Mouse (Mus musculus): Measurements from ENCODE around the gene Hoxc5. TPM values are rescaled to one million over a fixed set of nuclear protein-coding genes. Genes with fewer than 3 reads are reported as not detected.
A peak's percentile ranks its signal among the peaks of the same experiment; 100 is the strongest.

Gene Hoxc5
- polyA plus RNA-seq (2014; fragmentation: Nextera tagmentation; extraction: Ambion mirVana), result 20.3 and 20.9 TPM in 2 replicates

DNA sequence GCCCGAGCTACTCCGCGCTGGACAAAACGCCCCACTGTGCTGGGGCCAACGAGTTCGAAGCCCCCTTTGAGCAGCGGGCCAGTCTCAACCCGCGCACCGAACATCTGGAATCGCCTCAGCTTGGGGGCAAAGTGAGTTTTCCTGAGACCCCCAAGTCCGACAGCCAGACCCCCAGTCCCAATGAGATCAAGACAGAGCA, at the start of gene Hoxc5:
Gene Hoxc5 (plus strand): TSS at position 132 of the 199 bp plus-strand sequence.
- no peak within 1 kb of the TSS for H3K4me3 ChIP-seq (ENCODE audit: low read depth, low read length)
- no peaks in the 10 kb centered on the region; the same call in 1 of the 2 replicates for H3K4me1 ChIP-seq (ENCODE audit: control insufficient read depth, insufficient read depth, low read length)
- H3K9ac ChIP-seq (replicated peaks; ENCODE audit: low read depth, low read length), result no peak within 1 kb of the TSS
- H3K27ac ChIP-seq (ENCODE audit: low read length), result no peak within 1 kb of the TSS
- H3K27me3 ChIP-seq (ENCODE audit: control insufficient read depth, insufficient read depth, low read length), result peaks cover 86% of the 10 kb centered on the region
- H3K9me3 ChIP-seq (ENCODE audit: control insufficient read depth, low read depth, low read length), result no peaks in the 10 kb centered on the region
- no peaks in the 10 kb centered on the region for H3K36me3 ChIP-seq (ENCODE audit: control insufficient read depth, insufficient read depth, low read length)
- H3K4me2 ChIP-seq (replicated peaks; ENCODE audit: low read depth, low read length), result peak within 1 kb of the TSS; percentile 1; the same call in 1 of the 2 replicates
- ATAC-seq (ENCODE audit: insufficient number of reproducible peaks, insufficient read depth, low FRiP score, low read depth), result no peak
- WGBS, result 3% methylated on average over 12 of the region's 12 CpGs

DNA sequence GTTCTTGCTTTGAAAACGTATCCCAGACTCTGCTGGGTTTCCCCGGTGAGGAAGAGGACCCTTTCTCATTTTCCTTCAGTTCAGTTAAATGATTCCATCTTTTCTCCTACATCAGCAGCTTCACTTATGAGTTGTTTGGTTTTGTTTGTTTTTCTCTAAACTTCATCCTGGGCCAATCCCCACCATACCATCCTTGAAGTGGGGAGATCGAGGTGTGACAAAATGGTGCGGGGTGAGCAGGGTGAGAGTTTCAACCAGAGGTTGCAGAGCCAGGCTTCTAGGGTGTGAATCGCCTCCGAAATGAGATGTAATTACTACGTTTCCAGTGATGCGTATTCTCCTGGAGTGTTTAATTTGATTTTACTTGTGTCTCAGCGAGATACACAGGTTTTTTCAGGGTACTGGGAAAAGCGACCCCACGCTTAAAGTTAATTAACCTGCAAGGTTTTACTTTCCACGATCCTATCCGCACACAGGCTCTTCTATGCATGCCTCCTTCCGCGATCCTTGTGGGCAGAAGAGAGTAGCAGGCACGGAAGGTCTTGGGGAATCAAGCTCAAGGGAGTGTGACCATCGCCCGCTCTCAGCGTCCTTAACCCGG, 49.2 kb upstream of the Hoxc5 start:
- WGBS, result 2% methylated on average over 20 of the region's 20 CpGs
- no peak overlapping the region for H3K4me3 ChIP-seq (ENCODE audit: low read depth, low read length)
- H3K4me1 ChIP-seq (ENCODE audit: control insufficient read depth, insufficient read depth, low read length), result 0 out of 2 replicates have a peak, but pooled peaks cover 6% of the 10 kb centered on the region
- peaks cover 86% of the 10 kb centered on the region for H3K27me3 ChIP-seq (ENCODE audit: control insufficient read depth, insufficient read depth, low read length)
- H3K9me3 ChIP-seq (ENCODE audit: control insufficient read depth, low read depth, low read length), result no peaks in the 10 kb centered on the region
- no peak overlapping the region for H3K27ac ChIP-seq (ENCODE audit: low read length)
- no peak for ATAC-seq (ENCODE audit: insufficient number of reproducible peaks, insufficient read depth, low FRiP score, low read depth)
- H3K4me2 ChIP-seq (replicated peaks; ENCODE audit: low read depth, low read length), result no peak overlapping the region
- no peak overlapping the region for H3K9ac ChIP-seq (replicated peaks; ENCODE audit: low read depth, low read length)
- H3K36me3 ChIP-seq (ENCODE audit: control insufficient read depth, insufficient read depth, low read length), result no peaks in the 10 kb centered on the region

DNA sequence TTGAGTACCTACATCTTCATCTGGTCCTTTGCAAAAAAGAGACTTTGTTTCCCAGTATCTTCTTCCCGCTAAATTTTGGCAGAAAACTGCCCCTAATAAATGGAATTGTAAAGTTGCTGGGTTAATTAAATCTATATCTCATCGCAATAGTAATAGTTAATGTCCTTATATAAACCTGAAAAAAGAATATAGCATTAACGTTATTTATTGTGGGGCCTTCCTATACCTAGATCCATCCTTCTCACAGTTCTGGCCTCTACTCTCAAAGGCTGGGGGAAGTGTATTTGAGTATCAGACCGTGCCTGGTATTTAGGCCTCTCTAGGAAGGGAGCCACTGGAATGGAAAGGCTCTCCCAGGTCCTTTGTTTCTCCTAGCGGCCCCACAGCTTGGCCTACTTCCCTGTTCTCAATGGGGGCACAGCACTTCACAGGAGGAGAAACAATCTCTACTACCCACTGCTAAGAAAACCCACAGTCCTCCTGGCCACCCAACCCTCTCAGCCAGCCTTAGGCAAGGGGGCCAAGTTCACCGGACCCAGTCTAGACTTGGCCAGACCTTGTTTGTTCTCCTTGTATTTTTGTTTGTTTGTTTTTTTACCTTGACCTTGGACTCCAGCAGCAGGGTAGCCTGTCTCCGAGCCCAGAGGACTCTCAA, 48.5 kb upstream of the Hoxc5 start:
- 0 out of 2 replicates have a peak, but pooled peaks cover 6% of the 10 kb centered on the region for H3K4me1 ChIP-seq (ENCODE audit: control insufficient read depth, insufficient read depth, low read length)
- no peak for ATAC-seq (ENCODE audit: insufficient number of reproducible peaks, insufficient read depth, low FRiP score, low read depth)
- H3K27me3 ChIP-seq (ENCODE audit: control insufficient read depth, insufficient read depth, low read length), result peaks cover 87% of the 10 kb centered on the region
- 2% methylated on average over 7 of the region's 7 CpGs for WGBS
- no peak overlapping the region for H3K4me3 ChIP-seq (ENCODE audit: low read depth, low read length)
- no peaks in the 10 kb centered on the region for H3K9me3 ChIP-seq (ENCODE audit: control insufficient read depth, low read depth, low read length)
- no peaks in the 10 kb centered on the region for H3K36me3 ChIP-seq (ENCODE audit: control insufficient read depth, insufficient read depth, low read length)
- no peak overlapping the region for H3K4me2 ChIP-seq (replicated peaks; ENCODE audit: low read depth, low read length)
- H3K9ac ChIP-seq (replicated peaks; ENCODE audit: low read depth, low read length), result no peak overlapping the region
- no peak overlapping the region for H3K27ac ChIP-seq (ENCODE audit: low read length)

DNA sequence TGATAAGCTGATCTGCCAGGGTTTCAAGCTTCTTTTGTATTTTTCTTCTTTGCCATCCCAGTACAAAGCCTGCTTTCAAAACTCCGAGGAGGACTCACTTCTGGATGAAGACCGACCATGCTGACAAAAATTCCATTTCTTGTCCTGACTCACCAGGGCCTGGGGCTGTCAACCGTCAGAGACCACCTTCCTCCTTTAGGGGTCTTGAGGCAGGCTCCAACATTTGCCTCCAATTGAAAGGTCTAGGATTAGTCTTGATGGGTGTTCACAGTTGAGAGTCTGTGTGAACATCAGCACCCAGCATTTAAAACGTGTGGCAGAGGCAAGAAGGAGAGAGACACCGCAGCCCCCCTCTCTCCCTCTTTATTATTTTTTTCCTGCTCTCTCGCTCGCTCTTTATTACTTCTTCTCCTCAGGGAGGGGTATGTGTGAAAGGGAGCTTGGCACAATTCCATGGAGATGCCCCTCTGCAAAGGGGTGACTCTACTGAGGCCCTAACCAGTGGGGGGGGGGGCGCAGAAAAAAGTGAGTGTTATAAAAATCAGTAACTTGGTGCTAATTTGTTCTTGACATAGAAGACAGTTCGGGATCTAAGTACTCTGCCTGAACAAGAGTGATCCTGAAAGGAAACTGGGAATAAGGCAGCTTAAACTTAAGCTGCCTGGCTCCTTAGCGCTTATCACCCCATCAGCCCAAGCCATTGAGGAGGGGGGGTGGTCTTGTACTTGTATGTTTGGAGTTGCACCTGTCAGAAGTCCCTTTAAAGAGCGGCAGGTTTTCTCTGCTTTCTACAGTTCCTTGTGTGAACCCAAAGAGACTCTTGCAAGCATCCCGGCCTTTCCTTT, 47.7 kb upstream of the Hoxc5 start:
- H3K27ac ChIP-seq (ENCODE audit: low read length), result no peak overlapping the region
- ATAC-seq (ENCODE audit: insufficient number of reproducible peaks, insufficient read depth, low FRiP score, low read depth), result no peak
- WGBS, result 5% methylated on average over 12 of the region's 12 CpGs

DNA sequence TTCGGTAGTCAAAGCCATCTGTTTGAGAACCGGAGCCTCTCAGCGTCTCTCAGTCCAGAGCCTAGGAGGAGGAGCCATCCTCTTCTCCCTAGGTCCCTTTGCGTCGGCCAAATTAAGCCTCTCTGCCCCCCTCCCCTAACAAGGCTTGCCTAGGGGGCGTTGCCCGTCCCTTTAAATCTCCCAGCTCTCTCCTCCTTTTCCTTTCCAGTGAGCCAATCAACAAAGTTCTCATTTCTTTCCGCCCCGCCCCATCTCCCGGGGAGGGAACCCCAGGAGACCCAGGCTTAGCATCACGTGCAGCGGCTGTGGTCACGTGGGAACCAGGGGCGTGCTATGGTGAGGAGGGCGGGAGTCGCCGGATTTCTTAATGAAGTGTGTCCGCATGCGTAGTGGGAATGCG, 46.6 kb upstream of the Hoxc5 start:
- ATAC-seq (ENCODE audit: insufficient number of reproducible peaks, insufficient read depth, low FRiP score, low read depth), result peak; percentile 82
- under 1% methylated on average over 20 of the region's 20 CpGs for WGBS
- Histone ChIP-seq H3K4me1 (ENCODE audit: control insufficient read depth, insufficient read depth, low read length) (0 out of 2 replicates have a peak, but pooled peaks cover 6% of the 10 kb centered on the region), H3K4me3 (ENCODE audit: low read depth, low read length) (peak overlapping the region; percentile 12; the same call in 1 of the 2 replicates), H3K4me2 (replicated peaks; ENCODE audit: low read depth, low read length) (peak overlapping the region; percentile 16; the same call in 1 of the 2 replicates), H3K9ac (replicated peaks; ENCODE audit: low read depth, low read length) (no peak overlapping the region), H3K36me3 (ENCODE audit: control insufficient read depth, insufficient read depth, low read length) (no peaks in the 10 kb centered on the region), H3K9me3 (ENCODE audit: control insufficient read depth, low read depth, low read length) (no peaks in the 10 kb centered on the region), H3K27ac (ENCODE audit: low read length) (no peak overlapping the region), H3K27me3 (ENCODE audit: control insufficient read depth, insufficient read depth, low read length) (peaks cover 91% of the 10 kb centered on the region)

More for the DNA sequence above, 47.7 kb upstream of the Hoxc5 start:
- no peaks in the 10 kb centered on the region for H3K9me3 ChIP-seq (ENCODE audit: control insufficient read depth, low read depth, low read length)
- 0 out of 2 replicates have a peak, but pooled peaks cover 6% of the 10 kb centered on the region for H3K4me1 ChIP-seq (ENCODE audit: control insufficient read depth, insufficient read depth, low read length)
- no peak overlapping the region for H3K9ac ChIP-seq (replicated peaks; ENCODE audit: low read depth, low read length)
- no peaks in the 10 kb centered on the region for H3K36me3 ChIP-seq (ENCODE audit: control insufficient read depth, insufficient read depth, low read length)
- H3K4me2 ChIP-seq (replicated peaks; ENCODE audit: low read depth, low read length), result no peak overlapping the region
- peaks cover 88% of the 10 kb centered on the region for H3K27me3 ChIP-seq (ENCODE audit: control insufficient read depth, insufficient read depth, low read length)
- H3K4me3 ChIP-seq (ENCODE audit: low read depth, low read length), result no peak overlapping the region

DNA sequence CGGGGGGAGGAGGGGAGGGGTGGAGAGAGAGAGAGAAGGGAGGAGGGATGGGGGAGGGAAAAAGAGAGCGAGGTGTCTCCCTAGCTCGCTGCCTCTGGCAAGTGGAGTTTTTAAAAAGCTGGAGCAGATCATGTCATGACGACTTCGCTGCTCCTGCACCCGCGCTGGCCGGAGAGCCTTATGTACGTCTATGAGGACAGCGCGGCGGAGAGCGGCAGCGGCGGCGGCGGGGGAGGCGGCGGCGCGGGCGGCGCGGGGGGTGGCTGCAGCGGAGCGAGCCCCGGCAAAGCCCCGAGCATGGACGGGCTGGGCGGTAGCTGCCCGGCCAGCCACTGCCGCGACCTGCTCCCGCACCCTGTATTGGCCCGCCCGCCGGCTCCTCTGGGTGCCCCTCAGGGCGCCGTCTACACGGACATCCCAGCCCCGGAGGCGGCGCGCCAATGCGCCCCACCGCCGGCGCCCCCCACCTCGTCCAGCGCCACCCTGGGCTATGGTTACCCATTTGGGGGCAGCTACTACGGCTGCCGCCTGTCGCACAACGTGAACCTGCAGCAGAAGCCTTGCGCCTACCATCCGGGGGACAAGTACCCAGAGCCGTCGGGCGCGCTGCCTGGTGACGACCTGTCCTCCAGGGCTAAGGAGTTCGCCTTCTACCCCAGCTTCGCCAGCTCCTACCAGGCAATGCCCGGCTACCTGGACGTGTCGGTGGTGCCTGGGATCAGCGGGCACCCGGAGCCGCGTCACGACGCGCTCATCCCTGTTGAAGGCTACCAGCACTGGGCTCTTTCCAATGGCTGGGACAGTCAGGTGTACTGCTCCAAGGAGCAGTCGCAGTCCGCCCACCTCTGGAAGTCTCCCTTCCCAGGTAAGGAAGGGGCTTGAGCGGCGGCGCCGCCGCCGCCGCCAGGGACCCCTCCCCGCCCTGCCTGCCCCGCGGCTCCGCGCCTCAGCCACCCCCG, 45.9 kb upstream of the Hoxc5 start, which contains the start of gene Hoxc13:
Gene Hoxc13 (plus strand): TSS at position 51 of the 959 bp plus-strand sequence.
- peaks cover 91% of the 10 kb centered on the region for H3K27me3 ChIP-seq (ENCODE audit: control insufficient read depth, insufficient read depth, low read length)
- no peaks in the 10 kb centered on the region for H3K9me3 ChIP-seq (ENCODE audit: control insufficient read depth, low read depth, low read length)
- WGBS, result 1% methylated on average over 69 of the region's 88 CpGs
- ATAC-seq (ENCODE audit: insufficient number of reproducible peaks, insufficient read depth, low FRiP score, low read depth), result peak; percentile 49; the same call in 1 of the 2 replicates
- H3K4me2 ChIP-seq (replicated peaks; ENCODE audit: low read depth, low read length), result peak within 1 kb of the TSS; percentile 16; the same call in 1 of the 2 replicates
- H3K4me1 ChIP-seq (ENCODE audit: control insufficient read depth, insufficient read depth, low read length), result 0 out of 2 replicates have a peak, but pooled peaks cover 6% of the 10 kb centered on the region
- H3K27ac ChIP-seq (ENCODE audit: low read length), result no peak within 1 kb of the TSS
- peak within 1 kb of the TSS; percentile 12 for H3K4me3 ChIP-seq (ENCODE audit: low read depth, low read length)
- H3K36me3 ChIP-seq (ENCODE audit: control insufficient read depth, insufficient read depth, low read length), result no peaks in the 10 kb centered on the region
- no peak within 1 kb of the TSS for H3K9ac ChIP-seq (replicated peaks; ENCODE audit: low read depth, low read length)

DNA sequence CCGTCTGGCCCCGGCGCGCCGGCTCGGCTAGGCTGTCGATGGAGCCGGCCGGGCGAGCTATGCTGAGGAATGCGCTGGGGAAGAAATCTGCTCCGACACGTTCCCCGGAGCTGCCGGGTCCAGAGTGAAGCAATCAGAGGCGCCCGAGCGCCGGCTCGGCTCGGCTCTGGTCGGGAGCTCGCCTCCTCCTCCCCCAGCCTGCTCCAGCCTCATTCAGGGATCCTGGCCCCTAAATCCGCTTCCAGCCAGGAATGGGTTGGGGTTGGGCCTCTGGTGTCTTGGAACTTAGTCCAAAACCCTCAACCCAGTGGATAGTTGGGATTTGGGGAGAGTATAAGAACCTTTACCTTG, 45.3 kb upstream of the Hoxc5 start:
- Histone ChIP-seq H3K27me3 (ENCODE audit: control insufficient read depth, insufficient read depth, low read length) (peaks cover 91% of the 10 kb centered on the region), H3K36me3 (ENCODE audit: control insufficient read depth, insufficient read depth, low read length) (no peaks in the 10 kb centered on the region), H3K4me2 (replicated peaks; ENCODE audit: low read depth, low read length) (no peak overlapping the region), H3K27ac (ENCODE audit: low read length) (no peak overlapping the region), H3K4me3 (ENCODE audit: low read depth, low read length) (no peak overlapping the region), H3K4me1 (ENCODE audit: control insufficient read depth, insufficient read depth, low read length) (0 out of 2 replicates have a peak, but pooled peaks cover 6% of the 10 kb centered on the region), H3K9ac (replicated peaks; ENCODE audit: low read depth, low read length) (no peak overlapping the region), H3K9me3 (ENCODE audit: control insufficient read depth, low read depth, low read length) (no peaks in the 10 kb centered on the region)
- under 1% methylated on average over 24 of the region's 24 CpGs for WGBS
- no peak; the same call in 1 of the 2 replicates for ATAC-seq (ENCODE audit: insufficient number of reproducible peaks, insufficient read depth, low FRiP score, low read depth)

All from stomach, embryonic 14.5 days (tissue).